Mouse (Mus musculus) frontal cortex, postnatal 10 days (tissue): ENCODE results near the gene Chst8.

ENCODE experiments used
- DNase-seq, 2 experiments: peaks; one replicate each; pipeline ENCODE4 v3.0.0; 2022; ENCODE audit warnings: low spot score in 2 of 2, mixed read lengths in 1 of 2

Gene Chst8

GRCm38 (mm10) chr7:34630211-34631085 is 182.1 kb downstream of the Chst8 start:
- DNase-seq: peak in 1 of 2 experiments; percentile 42

GRCm38 (mm10) chr7:34629702-34630210 is 182.8 kb downstream of the Chst8 start:
- DNase-seq: no peak
